Mouse (Mus musculus) forebrain, embryonic 14.5 days (tissue): ENCODE results near the gene Ppp1r1b. TPM values are rescaled to one million over a fixed set of nuclear protein-coding genes. Genes with fewer than 3 reads are reported as not detected.
A peak's percentile ranks its signal among the peaks of the same experiment; 100 is the strongest.

ENCODE experiments used
- ATAC-seq: fragments of 200-750 bp; cut with Nextera tagmentation; 2 replicates; pipeline ENCODE4 v1.8.0; 2017; ENCODE audit warnings: mild to moderate bottlenecking, moderate library complexity
- DNase-seq: peaks from one replicate; pipeline ENCODE4 v3.0.0-alpha.2; 2015; ENCODE audit warnings: low spot score
- H3K27ac ChIP-seq: fragments of 300-500 bp; sonication (generic); 2 replicates; pipeline ENCODE4 v1.5.1; 2014; ENCODE audit warnings: low read depth, mild to moderate bottlenecking, control low read depth, low read length, moderate library complexity
- H3K27me3 ChIP-seq: fragments of 300-500 bp; sonication (generic); replicated peaks from 2 replicates; pipeline ENCODE4 v1.6.1; 2014; ENCODE audit warnings: low read length, control low read depth, mixed read lengths; ENCODE audit not compliant: control insufficient read depth, insufficient read depth
- H3K36me3 ChIP-seq: fragments of 300-500 bp; sonication (generic); 2 replicates; pipeline ENCODE4 v1.6.1; 2014; ENCODE audit warnings: low read length, control low read depth; ENCODE audit not compliant: control insufficient read depth, insufficient read depth
- H3K4me1 ChIP-seq: fragments of 300-500 bp; sonication (generic); 2 replicates; pipeline ENCODE4 v1.6.1; 2014; ENCODE audit warnings: antibody characterized with exemption, low read length, control low read depth; ENCODE audit not compliant: control insufficient read depth, insufficient read depth
- H3K4me2 ChIP-seq: fragments of 300-500 bp; sonication (generic); 2 replicates; pipeline ENCODE4 v1.6.1; 2014; ENCODE audit warnings: mild to moderate bottlenecking, control low read depth, low read length
- H3K4me3 ChIP-seq: fragments of 300-500 bp; sonication (generic); 2 replicates; pipeline ENCODE4 v1.5.1; 2014; ENCODE audit warnings: low read depth, low read length, control low read depth
- H3K9ac ChIP-seq: fragments of 300-500 bp; sonication (generic); 2 replicates; pipeline ENCODE4 v1.6.1; 2014; ENCODE audit warnings: mild to moderate bottlenecking, low read length, control low read depth, moderate library complexity
- H3K9me3 ChIP-seq: fragments of 300-500 bp; sonication (generic); replicated peaks from 2 replicates; pipeline ENCODE4 v1.6.1; 2016; ENCODE audit warnings: low read length, control low read depth, mixed read lengths; ENCODE audit not compliant: control insufficient read depth
- WGBS: fragments of 180-500 bp; shearing (Covaris S2); extraction: QIAGEN DNeasy Blood & Tissue Kit; methylation state at CpG from one replicate; pipeline ENCODE4 v1.1.7; 2014; 5-methylcytosine and 5-hydroxymethylcytosine counted together
- polyA plus RNA-seq: library from polyadenylated mRNA; unstranded; fragments of >200 nt; fragmentation: Nextera tagmentation; extraction: Ambion mirVana; gene quantifications from 2 replicates; pipeline ENCODE4 v1.2.1, GENCODE M21; 2014

Ppp1r1b gene
- 33.1 and 42.2 TPM in 2 replicates for polyA plus RNA-seq

- H3K27me3 ChIP-seq = peaks cover 66% of the 10 kb centered on the region
These were observed at the start of gene Ppp1r1b for GRCm38 (mm10) chr11:98348083-98348961. Ppp1r1b (plus strand) TSS chr11:98348404.

GRCm38 (mm10) chr11:98298484-98299205 is 49.6 kb upstream of the Ppp1r1b start:
- DNase-seq = no peak
- Histone ChIP-seq H3K36me3 (no peaks in the 10 kb centered on the region), H3K4me2 (no peak overlapping the region), H3K9me3 (no peaks in the 10 kb centered on the region), H3K9ac (peak overlapping the region; percentile 47; the same call in 1 of the 2 replicates), H3K4me3 (no peak overlapping the region), H3K27me3 (no peaks in the 10 kb centered on the region), H3K4me1 (peaks cover 30% of the 10 kb centered on the region), H3K27ac (no peak overlapping the region)
- 3% methylated on average over 10 of the region's 10 CpGs for WGBS
- no peak for ATAC-seq

More at GRCm38 (mm10) chr11:98348083-98348961, at the start of gene Ppp1r1b:
- WGBS = under 1% methylated on average over 52 of the region's 55 CpGs
- peak within 1 kb of the TSS; percentile 95 for H3K4me2 ChIP-seq
- DNase-seq (peak; percentile 76), ATAC-seq (peak; percentile 83)
- no peaks in the 10 kb centered on the region for H3K9me3 ChIP-seq
- H3K4me3 ChIP-seq = peak within 1 kb of the TSS; percentile 47
- peak within 1 kb of the TSS; percentile 65 for H3K9ac ChIP-seq
- no peak within 1 kb of the TSS for H3K27ac ChIP-seq
- H3K36me3 ChIP-seq = no peaks in the 10 kb centered on the region
- H3K4me1 ChIP-seq = peaks cover 5% of the 10 kb centered on the region

DNA sequence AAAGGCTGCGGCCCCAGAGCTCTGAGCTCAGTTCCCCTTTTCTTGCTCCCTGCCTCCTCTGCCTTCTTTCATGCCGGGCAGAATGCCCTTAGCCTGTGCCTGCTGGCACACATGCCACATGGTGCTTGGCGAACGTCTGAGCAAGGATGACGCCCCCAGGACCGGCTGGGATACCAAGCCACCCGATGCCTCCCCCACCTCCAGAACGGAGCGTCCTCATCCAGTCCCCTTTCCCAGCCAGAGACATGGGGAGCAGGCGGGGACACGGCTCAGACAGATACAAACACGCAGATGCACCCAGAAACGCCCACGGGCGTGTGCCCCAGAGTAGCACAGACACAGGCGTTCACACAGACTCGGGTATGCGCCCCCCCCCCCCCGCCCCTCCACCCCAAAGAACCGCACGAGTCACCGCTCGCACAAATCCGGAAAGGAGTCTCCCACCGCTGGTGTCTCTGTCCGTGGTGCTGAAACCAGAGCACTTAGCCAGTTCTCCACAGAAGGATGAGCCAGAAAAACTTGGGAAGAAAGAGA is 34.3 kb upstream of the Ppp1r1b start:
- peak; percentile 69 for DNase-seq
- H3K36me3 ChIP-seq = no peaks in the 10 kb centered on the region
- H3K9me3 ChIP-seq = no peaks in the 10 kb centered on the region
- H3K4me1 ChIP-seq = peaks cover 10% of the 10 kb centered on the region
- under 1% methylated on average over 26 of the region's 26 CpGs for whole genome bisulfite sequencing
- H3K27ac ChIP-seq = peak overlapping the region; percentile 49; the same call in 1 of the 2 replicates
- H3K4me3 ChIP-seq = peak overlapping the region; percentile 2; the same call in 1 of the 2 replicates
- ATAC-seq = peak; percentile 64
- peaks cover 50% of the 10 kb centered on the region for H3K27me3 ChIP-seq
- H3K9ac ChIP-seq = peak overlapping the region; percentile 21; the same call in 1 of the 2 replicates
- H3K4me2 ChIP-seq = peak overlapping the region; percentile 32

- no peaks in the 10 kb centered on the region for H3K36me3 ChIP-seq
- no peaks in the 10 kb centered on the region for H3K9me3 ChIP-seq
- ATAC-seq (no peak), DNase-seq (no peak)
- H3K4me2 ChIP-seq = peak overlapping the region; percentile 41
- peaks cover 69% of the 10 kb centered on the region for H3K27me3 ChIP-seq
- H3K4me3 ChIP-seq = no peak overlapping the region
- H3K27ac ChIP-seq = peak overlapping the region; percentile 95
- peak overlapping the region; percentile 17; the same call in 1 of the 2 replicates for H3K9ac ChIP-seq
- WGBS = 2% methylated on average over 7 of the region's 7 CpGs
- H3K4me1 ChIP-seq = peaks cover 27% of the 10 kb centered on the region
These were observed 30.7 kb upstream of the Ppp1r1b start for GRCm38 (mm10) chr11:98317479-98317878.

- H3K27ac ChIP-seq = peak overlapping the region; percentile 95
- peaks cover 78% of the 10 kb centered on the region for H3K27me3 ChIP-seq
- H3K9ac ChIP-seq = no peak overlapping the region
- peaks cover 29% of the 10 kb centered on the region for H3K4me1 ChIP-seq
- WGBS = under 1% methylated on average over 14 of the region's 14 CpGs
- ATAC-seq = no peak; the same call in 1 of the 2 replicates
- H3K4me2 ChIP-seq = peak overlapping the region; percentile 41
- H3K4me3 ChIP-seq = peak overlapping the region; percentile 5; the same call in 1 of the 2 replicates
- peak; percentile 65 for DNase-seq
- H3K36me3 ChIP-seq = no peaks in the 10 kb centered on the region
- no peaks in the 10 kb centered on the region for H3K9me3 ChIP-seq
These were observed 29.6 kb upstream of the Ppp1r1b start for GRCm38 (mm10) chr11:98318421-98319116.

- DNase-seq = peak; percentile 84
- peaks cover 83% of the 10 kb centered on the region for H3K27me3 ChIP-seq
- no peaks in the 10 kb centered on the region for H3K36me3 ChIP-seq
- no peak overlapping the region for H3K4me3 ChIP-seq
- peak overlapping the region; percentile 53 for H3K4me2 ChIP-seq
- peak overlapping the region; percentile 95 for H3K27ac ChIP-seq
- 2% methylated on average over 15 of the region's 15 CpGs for WGBS
- H3K9me3 ChIP-seq = no peaks in the 10 kb centered on the region
- H3K4me1 ChIP-seq = peaks cover 29% of the 10 kb centered on the region
- no peak overlapping the region for H3K9ac ChIP-seq
- ATAC-seq = peak; percentile 65; the same call in 1 of the 2 replicates
These were observed 29.1 kb upstream of the Ppp1r1b start for GRCm38 (mm10) chr11:98319120-98319519.

GRCm38 (mm10) chr11:98319544-98319943 is 28.7 kb upstream of the Ppp1r1b start:
- H3K36me3 ChIP-seq = no peaks in the 10 kb centered on the region
- WGBS = 11% methylated on average over 4 of the region's 4 CpGs
- peak overlapping the region; percentile 53 for H3K4me2 ChIP-seq
- DNase-seq (no peak), ATAC-seq (no peak)
- peak overlapping the region; percentile 19; the same call in 1 of the 2 replicates for H3K4me3 ChIP-seq
- peaks cover 32% of the 10 kb centered on the region for H3K4me1 ChIP-seq
- peak overlapping the region; percentile 95 for H3K27ac ChIP-seq
- H3K9me3 ChIP-seq = no peaks in the 10 kb centered on the region
- no peak overlapping the region for H3K9ac ChIP-seq
- H3K27me3 ChIP-seq = peaks cover 84% of the 10 kb centered on the region

GRCm38 (mm10) chr11:98319944-98320343 is 28.3 kb upstream of the Ppp1r1b start:
- H3K4me1 ChIP-seq = peaks cover 32% of the 10 kb centered on the region
- 9% methylated on average over 2 of the region's 2 CpGs for WGBS
- ATAC-seq (no peak), DNase-seq (no peak)
- H3K36me3 ChIP-seq = no peaks in the 10 kb centered on the region
- H3K27me3 ChIP-seq = peaks cover 86% of the 10 kb centered on the region
- H3K9ac ChIP-seq = no peak overlapping the region; the same call in 1 of the 2 replicates
- H3K4me3 ChIP-seq = peak overlapping the region; percentile 19; the same call in 1 of the 2 replicates
- H3K9me3 ChIP-seq = no peaks in the 10 kb centered on the region
- H3K4me2 ChIP-seq = peak overlapping the region; percentile 53
- peak overlapping the region; percentile 95 for H3K27ac ChIP-seq
